Mouse (Mus musculus): ENCODE results near the gene Pik3r3.

DNA sequence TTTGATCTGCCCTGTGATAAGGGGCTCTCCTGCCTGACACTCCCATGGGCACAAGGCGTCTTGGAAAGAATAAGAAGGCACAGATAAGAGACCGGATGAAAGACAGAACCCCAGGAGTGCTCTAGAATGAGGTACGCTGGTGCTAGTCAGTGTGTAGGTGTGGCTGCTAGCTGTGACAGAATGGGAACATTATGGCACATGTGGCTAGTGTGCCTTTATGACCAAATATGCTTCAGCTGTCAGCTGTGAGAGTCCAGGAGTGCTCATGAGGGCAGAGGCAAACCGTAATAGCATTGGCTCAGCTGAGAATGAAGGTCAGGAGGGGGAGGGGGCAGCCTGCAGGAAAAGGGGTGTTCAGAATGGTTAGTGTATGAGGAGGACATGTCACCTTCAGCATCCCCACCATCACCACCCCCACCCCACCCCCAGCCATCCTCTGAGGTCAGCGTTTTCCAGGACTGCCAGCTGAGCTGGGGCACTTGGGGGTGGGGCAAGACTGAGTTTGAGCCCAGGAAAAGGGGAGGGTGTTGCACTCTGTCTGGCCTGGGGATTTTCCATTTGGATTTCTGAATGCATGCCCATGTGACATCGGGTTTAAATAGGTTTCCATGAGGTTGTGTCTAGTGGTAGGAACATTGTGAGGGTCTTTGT, 46.8 kb upstream of the Pik3r3 start:
- TF ChIP-seq CTCF (IDR thresholded peaks at IDR 0.05; ENCODE audit: low read depth): no peak
- no peak for TF ChIP-seq EP300 (IDR thresholded peaks at IDR 0.05; ENCODE audit: low read depth)
